Mouse (Mus musculus) CH12.LX (cell line): ENCODE data around the gene Slc4a4.

Source experiments
- CHD2 ChIP-seq: IDR thresholded peaks from 2 replicates; pipeline ENCODE4 v1.6.1; 2011; ENCODE audit warnings: low read length, improper control_type of control experiment
- E2F4 ChIP-seq: IDR thresholded peaks from 2 replicates; pipeline ENCODE4 v1.6.1; 2011; ENCODE audit warnings: low read depth, low read length, improper control_type of control experiment; ENCODE audit not compliant: insufficient replicate concordance
- JUND ChIP-seq: conservative IDR thresholded peaks from 2 replicates; pipeline ENCODE4 v1.6.1; 2011; ENCODE audit warnings: low read depth, low read length, improper control_type of control experiment
- MAFK ChIP-seq: IDR thresholded peaks from 2 replicates; pipeline ENCODE4 v1.6.1; 2011; ENCODE audit warnings: low read length, improper control_type of control experiment; ENCODE audit not compliant: insufficient replicate concordance
- MAX ChIP-seq: IDR thresholded peaks from 2 replicates; pipeline ENCODE4 v1.6.1; 2011; ENCODE audit warnings: low read length, improper control_type of control experiment
- MYC ChIP-seq: IDR thresholded peaks from 2 replicates; pipeline ENCODE4 v1.6.1; 2011; ENCODE audit warnings: low read depth, mild to moderate bottlenecking, improper control_type of control experiment, low read length
- NELFE ChIP-seq: IDR thresholded peaks from 2 replicates; pipeline ENCODE4 v1.6.1; 2011; ENCODE audit warnings: low read depth, low read length, improper control_type of control experiment
- POLR2A ChIP-seq: IDR thresholded peaks from 2 replicates; pipeline ENCODE4 v1.6.1; 2011; ENCODE audit warnings: low read depth, mild to moderate bottlenecking, improper control_type of control experiment, low read length
- TCF12 ChIP-seq: IDR thresholded peaks from 2 replicates; pipeline ENCODE4 v1.6.1; 2014; ENCODE audit warnings: low read depth, mild to moderate bottlenecking, inconsistent platforms, low read length, improper control_type of control experiment
- UBTF ChIP-seq: IDR thresholded peaks from 2 replicates; pipeline ENCODE4 v1.6.1; 2012; ENCODE audit warnings: low read depth, mild to moderate bottlenecking, inconsistent platforms, low read length, improper control_type of control experiment, moderate library complexity
- ZNF384 ChIP-seq: IDR thresholded peaks from 2 replicates; pipeline ENCODE4 v1.6.1; 2012; ENCODE audit warnings: low read depth, low read length, improper control_type of control experiment, inconsistent platforms

DNA sequence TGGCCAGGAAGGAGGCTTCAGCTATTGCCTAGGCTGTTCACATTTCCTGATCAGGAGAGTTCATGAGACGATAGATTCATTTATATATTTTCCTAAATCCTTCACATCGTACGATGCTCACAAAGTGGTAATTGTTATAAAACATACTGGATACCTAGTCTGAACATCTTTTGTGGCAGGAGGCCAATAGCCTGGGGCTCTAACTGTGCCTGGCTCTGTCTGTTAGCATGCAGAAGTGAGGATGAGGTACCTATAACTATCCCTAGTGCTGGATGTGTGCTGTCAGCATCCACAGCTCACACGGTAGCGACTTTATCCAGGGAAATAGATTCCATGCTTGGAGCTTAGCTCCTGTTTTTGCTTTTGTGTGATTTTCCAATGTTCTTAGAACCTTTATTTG, 28.5 kb downstream of the Slc4a4 start:
- TF ChIP-seq MYC (no peak), CHD2 (no peak), ZNF384 (no peak), UBTF (no peak), POLR2A (no peak), E2F4 (no peak), MAX (no peak), TCF12 (no peak), NELFE (no peak), MAFK (no peak), JUND (no peak)
